Mouse (Mus musculus): Measurements from ENCODE around the gene C130074G19Rik.

Gene C130074G19Rik

DNA sequence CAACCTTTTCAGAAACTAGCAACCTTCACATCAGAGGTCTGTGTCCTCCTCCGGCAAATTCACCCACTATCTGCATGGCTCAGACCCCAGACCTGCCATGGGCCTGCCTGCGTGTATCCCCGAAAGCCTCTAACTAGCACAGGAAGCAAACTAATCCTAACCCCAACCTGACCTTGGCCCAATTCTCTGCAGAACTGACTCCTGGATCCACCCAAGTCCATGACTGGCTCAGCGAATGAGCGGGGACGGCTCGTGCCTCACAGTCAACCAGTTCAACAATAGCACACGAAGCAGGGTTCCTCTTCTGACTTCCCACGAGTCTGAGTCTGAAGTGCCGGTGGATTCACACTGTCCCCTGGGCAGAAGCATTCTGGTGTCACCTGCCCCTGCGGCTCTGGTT is 9.1 kb downstream of the C130074G19Rik start:
- no peak for DNase-seq (ENCODE audit: low spot score)

DNA sequence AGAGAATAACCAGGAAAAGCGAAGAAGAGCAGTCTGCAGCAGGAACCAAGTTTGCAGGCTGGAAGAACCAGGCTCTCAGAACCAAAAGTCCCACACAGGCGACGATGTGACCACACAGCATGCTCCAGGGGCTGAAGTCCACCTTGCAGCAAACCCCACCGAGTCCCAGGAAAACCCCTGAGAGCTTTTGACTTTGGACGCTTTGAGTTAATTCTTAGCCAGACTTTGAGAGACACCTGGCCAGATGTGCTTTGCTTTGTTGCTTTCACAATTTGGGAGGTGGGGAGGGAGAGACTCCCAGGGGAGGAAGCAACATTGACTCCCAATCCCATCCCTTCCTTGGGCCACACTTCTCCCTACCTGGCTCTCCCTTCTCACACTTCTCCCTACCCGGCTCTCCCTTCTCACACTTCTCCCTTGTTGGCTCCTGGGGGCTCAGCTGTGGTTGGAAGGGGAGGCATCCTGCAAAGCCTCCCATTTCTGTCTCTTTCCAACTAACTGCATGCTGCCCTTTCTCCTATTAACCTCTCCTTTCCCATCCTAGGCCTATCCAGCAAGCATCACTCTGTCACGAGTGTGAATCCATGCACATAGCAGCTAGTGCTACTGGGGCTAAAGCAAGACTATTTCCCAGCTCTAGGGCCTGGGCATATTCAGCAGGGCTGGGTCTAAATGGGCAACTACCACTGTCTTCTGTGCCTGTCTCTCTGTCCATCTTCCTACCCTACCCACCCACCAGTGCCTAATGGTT is 10.8 kb downstream of the C130074G19Rik start:
- no peak for DNase-seq (ENCODE audit: low spot score)

DNA sequence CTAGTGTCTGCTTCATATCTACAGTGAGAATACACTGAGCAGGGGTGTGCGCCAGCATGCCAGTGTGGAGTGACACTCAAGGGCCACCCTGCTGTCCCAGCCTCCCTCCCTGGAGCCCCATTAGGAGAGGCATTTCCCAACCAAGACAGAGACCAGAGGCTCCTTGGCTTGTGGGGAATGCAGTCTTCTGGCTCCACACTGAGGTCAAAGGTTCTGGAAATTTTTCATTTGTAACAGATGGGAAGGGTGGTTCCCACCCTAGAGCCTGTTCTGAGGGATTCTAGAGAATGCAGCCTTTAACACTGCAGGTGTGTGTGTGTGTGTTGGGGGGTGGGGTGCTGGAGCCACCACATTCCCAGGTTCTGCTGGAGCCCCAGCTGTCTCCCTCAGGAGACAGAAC is 11.5 kb downstream of the C130074G19Rik start:
- no peak for DNase-seq (ENCODE audit: low spot score)

DNA sequence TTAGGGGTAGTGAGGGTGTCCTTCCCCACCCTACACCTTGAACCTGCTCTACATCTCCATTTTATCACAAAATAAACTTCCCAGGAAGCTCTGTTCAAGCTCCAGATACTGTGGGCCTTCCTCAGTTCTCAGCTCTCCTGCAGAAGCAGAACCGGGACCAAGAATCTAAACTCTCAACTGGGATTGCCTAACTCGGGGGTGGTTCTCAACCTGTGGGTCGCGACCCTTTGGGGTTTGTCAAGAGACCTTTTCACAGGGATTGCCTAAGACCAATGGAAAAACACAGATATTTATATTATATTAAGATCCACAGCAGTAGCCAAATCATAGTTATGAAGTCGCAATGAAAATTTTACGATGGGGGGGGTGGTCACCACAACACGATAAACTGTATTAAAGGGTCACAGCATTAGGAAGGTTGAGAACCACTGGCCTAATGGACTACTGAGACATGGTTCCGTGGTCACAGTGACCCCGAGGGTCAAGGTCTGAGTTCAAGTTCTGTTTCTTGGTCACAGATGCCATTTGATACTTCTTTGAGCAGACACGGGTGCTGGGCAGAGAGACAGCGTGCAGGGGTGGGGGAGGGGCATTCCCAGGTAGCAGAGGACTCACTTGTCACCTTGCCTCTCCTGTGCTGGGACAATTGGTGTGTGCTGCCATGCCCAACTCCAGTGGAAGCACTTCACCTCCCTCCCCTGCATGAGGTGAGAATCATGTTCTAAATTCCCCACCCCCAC is 12.2 kb downstream of the C130074G19Rik start:
- no peak for DNase-seq (ENCODE audit: low spot score)

DNA sequence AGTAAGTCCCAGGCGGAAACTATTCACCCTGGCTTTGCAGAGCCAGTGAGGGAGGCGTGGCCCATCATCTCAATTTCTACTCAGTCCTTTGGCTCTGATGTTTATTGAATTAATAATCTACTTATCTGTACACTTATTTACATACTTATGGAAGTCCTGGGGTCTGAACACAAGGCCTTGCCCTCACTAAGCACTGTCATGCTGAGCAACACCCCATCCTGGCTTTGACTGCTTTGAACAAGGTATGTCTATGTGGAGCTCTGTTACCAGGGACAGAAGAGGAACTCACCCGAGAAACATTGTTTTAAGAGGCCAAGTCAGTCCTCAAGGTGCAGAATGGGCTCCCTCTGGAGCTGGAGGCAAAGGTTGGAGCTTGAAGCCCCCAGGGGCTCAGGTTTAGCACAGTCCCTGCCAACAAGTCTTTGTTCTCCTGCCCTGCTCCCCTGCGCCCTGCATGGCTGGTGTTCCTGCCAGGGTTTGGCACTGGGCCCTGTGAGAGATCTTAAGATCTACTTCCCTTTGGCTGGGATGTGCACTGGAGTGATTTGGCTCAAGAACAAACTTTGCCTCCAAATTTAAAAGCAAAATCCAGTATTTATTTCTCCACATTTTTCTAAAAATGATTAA is 13.0 kb downstream of the C130074G19Rik start:
- no peak for DNase-seq (ENCODE audit: low spot score)

DNA sequence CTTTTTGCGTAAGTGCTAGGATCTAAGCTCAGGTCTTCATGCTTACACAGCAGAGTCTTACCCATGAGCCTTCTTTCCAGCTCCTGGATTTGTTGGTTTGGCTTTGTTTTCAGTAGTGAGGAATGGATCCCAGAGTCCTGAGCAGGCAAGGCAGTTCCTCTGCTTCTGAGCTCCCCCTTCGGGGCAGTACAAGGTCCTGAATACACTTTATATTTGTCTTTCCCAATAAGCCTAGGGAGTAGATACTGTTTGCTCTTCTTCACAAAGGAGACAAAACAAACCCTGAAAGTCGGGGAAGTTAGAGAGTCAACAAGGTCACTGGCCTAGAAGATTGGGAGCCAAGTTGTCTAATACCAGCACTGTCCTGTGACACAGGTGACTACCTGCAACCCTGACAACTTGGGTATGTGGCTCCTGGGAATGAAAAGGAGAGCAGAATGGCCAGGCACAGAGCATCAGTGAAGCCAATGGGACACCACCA is 15.3 kb downstream of the C130074G19Rik start:
- DNase-seq (ENCODE audit: low spot score), result no peak

DNA sequence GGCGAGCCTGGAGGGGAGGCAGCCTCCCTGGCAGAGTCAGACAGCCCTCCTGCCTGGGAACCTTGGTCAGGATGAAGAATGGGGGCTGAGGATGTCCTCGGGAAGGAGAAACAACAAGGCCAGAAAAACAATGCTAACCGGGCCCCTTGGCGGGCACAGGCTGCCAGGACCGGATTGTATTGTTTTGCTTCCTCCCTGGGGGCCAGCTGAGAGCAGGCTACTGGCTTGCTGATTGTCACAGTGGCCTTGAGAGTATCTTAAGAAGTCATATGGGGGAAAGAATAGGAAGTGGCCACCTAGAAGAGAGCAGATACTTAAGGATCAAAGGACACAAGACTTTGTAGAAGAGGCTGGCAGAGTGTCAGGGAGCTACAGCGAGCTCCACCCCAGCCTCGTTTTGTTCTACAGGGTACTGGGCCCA is 18.6 kb downstream of the C130074G19Rik start:
- no peak for DNase-seq (ENCODE audit: low spot score)

DNA sequence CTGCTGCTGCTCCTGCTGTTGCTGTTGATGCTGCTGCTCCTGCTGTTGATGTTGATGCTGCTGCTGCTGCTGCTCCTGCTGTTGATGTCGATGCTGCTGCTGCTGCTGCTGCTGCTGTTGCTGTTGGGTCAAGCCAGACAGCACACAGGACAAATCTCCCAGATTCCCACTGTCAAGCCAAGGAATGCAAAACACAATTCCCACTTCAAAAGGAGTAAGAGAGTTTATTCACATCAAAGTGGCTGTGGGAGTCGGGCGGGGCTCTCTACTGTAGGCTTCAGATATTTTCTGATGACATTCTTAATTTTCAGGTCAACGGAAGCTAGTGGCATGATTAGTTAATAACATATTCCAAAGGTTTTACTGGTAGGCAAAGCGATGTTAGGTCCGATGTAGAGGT is 20.4 kb downstream of the C130074G19Rik start:
- DNase-seq (ENCODE audit: low spot score), result no peak

DNA sequence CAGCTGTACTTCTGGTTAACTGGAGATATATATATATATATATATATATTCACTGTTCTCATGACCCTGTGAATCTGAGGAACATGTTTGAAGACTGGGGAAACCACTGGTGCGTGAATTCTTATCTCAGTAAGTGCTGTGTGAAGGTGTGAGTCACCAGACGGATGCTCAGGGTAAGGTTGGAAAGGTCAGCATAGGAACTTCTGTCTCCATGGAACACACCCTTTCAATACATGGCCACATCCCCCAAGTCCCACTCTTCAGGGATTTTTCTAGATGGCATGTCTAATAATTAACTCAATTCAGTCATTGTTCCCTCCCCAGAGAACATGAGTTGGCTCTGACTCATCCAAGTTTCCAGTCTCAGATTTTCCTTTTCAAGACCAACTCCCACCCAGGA is 21.5 kb downstream of the C130074G19Rik start:
- no peak for DNase-seq (ENCODE audit: low spot score)

DNA sequence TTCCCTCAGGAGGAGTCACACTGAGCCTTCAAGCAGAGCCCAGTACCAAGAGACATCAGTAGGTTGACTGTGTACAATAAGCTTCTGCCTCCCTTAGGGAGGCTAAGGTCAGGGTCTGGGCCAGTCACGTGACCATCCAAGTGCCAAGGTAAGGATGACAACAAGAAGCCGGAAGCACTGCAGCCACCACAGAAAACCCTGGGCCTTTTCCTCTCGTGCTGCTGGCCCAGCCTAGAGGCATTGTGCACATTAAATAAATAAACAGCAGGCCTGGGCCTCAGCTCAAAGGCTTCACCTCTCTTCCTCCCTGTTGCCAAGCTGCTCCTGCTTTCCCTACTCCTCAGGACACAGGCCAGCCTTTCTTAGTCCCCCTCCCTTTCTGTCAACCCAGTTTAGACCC is 22.7 kb downstream of the C130074G19Rik start:
- DNase-seq (ENCODE audit: low spot score), result no peak

DNA sequence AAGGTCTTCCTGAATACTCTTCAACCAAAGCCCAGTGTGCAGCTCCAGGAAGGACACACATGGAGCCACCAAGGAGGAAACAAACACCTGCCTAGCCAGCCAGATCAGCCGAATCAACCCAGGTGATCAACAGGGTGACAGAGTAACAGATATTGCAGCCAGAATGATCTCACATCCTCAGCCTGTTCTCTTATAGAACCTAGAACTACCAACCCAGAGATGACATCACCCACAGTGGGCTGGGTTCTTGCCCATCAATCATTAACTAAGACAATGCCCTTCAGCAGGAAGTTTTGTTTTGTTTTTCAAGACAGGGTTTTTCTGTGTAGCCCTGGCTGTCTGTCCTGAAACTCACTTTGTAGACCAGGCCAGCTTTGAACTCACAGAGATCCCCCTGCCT is 24.8 kb downstream of the C130074G19Rik start:
- DNase-seq (ENCODE audit: low spot score), result no peak

DNA sequence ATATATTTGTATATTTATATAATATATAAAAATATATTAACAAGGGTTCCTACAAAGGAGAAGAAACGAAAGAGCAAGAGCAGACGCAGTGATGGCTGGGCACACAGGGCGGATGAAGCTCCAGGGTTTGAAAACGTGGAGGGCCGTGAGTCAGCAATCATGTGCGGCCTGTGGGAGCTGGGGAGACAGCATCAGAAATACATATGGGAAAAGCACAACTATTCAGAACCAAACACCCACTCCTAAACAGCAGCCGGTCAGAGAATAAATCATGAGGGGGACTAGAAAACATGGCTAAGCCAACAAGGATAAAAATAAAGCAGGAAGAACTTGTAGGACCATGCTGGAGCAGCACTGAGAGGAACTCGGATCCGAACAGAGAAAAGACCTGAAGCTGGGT is 25.8 kb downstream of the C130074G19Rik start:
- DNase-seq (ENCODE audit: low spot score), result no peak

DNA sequence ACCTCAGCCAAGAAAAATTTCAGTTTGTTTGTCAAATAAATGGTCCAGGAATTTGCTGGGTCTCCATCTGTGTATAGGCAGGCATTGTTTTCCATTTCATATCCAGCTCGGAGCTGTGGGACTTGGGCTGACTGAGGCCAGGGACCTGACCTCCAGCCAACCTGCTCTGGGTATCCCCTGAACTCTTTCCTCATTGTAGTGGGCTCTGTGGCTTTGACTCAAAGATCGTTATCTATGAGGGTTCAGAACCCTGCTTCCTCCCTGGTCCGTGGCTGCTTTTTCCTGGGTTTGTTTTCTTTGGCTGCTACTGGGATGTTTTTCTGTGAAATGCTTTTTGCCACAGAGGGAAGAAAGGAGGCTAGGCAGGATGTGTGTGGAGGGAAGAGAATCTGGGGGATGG is 29.1 kb downstream of the C130074G19Rik start:
- peak; percentile 33 for DNase-seq (ENCODE audit: low spot score)

DNA sequence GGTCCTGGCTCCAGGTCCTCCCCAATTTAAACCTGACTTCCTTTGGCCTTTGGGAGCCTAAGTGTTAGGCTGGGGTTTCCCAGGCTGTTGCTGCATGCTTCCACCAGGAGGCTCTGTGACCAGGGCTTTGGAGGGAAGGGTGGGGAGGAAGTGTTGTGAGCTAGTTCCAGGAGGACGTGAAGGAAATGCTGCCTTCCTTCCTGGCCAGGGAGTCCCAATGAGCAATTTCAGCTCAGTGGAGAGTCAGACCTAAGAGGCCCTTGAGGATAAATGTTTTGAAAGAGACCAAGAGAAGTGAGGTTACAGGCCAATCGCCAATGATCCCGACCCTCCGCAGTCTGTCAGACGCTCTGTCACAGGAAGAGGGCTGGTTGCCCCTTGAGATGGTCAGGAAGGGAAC is 29.7 kb downstream of the C130074G19Rik start:
- peak; percentile 58 for DNase-seq (ENCODE audit: low spot score)

DNA sequence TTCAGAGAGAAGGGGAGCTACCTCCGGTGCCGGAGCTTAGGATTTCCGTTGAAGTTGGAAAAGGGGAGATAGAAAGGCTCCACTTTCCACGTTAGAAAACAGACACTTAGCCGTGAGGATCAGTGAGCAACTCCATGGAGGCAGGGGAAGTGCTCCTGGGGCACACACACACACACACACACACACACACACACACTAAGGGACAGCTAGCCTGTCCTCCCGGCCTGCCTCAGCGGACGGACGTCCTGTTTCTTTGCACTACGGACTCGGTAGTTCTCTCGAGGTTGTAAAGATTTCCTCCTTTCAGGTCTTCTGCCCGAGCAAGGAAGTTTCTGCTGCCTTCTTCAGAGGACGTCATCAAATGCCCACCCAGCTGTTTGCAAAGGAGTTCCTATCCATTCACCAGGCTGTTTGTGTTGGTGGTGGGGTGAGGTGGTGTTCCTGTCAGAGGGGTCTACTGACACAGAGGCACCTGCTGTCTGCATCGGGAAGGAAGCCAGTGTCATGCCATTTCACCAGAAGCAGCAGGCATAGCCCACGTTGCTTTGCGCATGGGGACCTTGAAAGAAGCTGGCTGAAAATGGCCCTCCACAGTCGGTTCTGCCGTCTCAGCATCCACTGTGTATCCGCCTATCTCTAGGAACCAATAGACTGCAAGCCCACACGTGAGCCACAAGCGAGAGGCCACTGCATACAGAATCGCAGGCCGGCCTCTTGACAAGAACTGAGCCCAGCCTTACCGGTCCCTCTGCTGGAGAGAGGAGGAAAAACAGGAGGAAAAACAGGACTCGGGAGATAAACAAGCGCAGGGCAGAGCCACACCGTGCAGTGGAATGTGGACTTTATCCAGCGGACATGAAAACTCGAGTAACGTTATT is 31.0 kb downstream of the C130074G19Rik start:
- peak; percentile 55 for DNase-seq (ENCODE audit: low spot score)

DNA sequence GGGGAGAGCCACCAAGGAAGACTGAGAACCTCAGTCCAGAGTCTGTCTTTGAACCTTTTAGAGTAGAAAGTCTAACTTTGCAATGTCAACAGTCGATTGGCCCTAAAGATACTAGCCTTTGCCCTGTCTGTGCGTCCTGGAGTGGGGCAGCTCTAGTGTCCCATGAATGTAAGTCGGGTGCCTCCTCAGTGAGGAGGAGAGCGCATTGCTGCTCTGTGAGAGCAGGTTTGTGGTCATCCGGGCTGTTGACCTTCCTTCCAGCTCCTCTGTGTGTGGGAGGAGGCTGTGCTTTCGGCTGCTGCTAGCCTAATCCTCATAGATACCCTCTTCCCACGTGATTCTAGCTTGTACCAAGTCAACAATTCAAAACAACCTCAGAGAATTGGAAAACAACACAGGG is 31.9 kb downstream of the C130074G19Rik start:
- no peak for DNase-seq (ENCODE audit: low spot score)

DNA sequence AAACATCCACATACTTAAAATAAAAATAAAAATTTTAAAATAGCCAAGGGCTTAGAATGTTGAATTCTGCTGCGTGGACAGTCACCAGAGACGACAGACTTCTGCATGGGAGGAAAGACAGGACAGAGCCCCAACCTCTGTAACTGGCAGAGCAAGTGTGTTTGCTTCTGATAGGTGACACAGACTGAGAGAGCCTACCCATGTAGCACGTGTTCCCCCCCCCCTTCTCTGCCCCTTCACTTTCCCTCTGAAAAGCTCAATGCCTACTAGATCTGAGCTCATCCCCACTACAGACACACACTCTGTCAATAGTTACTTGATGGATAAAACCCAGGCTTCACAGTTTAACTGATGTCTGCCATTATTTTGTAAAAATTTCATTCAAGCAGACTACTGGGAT is 36.0 kb downstream of the C130074G19Rik start:
- DNase-seq (ENCODE audit: low spot score), result no peak

DNA sequence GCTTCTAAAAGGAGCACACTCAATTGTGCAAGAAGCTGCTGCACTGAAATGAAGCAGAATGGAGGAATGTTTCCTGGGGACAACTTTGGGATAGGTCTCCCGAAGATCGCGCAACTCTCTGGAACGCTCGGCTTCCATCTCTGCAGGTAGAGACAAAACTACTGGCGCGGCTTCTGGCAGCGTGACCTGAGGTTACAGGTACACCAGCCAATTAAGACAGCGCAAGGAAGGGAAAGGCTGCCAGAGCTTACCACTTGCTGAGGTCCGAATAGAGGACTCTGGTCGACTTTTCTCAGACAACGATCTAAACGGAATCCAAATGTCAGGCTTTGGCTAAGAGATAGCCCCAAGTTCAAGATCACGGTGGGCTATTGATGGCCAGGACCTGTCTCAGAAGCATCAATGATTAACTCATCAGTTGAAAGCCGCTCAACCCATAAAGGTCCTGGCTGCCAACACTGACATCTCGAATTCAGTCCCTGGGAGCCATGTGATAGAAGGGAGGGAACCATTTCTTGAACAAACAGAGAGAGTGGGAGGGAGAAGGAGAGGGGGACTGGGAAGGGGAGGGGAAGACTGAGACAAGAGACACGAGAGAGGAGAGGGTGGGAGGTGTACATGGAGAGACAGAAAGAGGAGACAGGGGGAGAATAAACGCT is 36.8 kb downstream of the C130074G19Rik start, which contains the start of gene Marc2:
Gene Marc2, minus strand, starts transcription at position 360 of the 659 bp plus-strand sequence.
- DNase-seq (ENCODE audit: low spot score), result no peak

DNA sequence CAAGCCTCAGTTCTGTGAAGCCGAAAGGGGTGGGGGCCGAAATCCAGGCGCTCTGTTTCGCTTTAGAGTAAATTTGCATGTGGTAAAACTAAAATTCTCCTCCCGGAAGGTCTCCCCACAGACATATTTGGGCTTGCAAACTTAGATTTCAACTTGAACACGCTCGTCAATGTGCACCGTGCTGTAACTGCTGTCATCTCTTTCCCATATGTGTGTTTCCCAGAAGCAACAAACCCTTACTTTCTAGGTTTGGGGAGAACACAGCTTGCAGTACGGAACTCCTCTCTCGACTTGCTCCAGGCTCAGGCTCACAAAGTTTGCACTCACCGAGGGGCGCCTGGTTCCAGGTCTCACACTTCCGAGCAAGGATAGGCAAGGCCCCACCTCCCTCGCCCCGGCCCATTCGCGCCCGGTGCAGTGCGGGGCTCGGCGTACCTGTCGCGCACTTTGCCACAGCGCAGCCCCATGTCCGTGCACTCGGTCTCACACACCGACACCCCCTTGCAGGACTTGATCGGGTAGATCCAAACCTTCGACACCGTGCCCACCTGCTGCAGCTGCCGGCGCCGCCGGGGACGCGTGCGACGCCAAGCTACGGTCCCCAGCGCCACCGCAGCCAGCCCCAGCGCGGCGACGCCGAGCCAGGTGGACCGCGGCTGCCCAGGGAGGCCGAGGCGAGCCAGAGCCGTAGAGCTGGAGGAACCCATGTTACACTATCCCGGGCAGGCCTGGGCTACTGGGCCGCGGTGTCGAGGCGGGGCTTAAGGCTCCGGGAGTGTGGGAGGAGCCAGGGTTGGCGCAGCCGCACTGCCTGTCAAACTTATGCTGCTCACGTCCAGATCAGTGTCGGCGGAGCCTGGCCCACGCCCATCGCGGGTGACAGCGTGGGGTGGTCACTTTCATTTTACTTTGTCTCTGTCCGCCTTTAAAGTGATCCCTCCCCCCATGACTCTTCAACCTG is 37.6 kb downstream of the C130074G19Rik start:
- DNase-seq (ENCODE audit: low spot score), result peak; percentile 80

Data from T-cell, adult 2 months (primary cell).